Mouse (Mus musculus) left cerebral cortex, postnatal 25 days (tissue): ENCODE results near the gene Hectd4. TPM values are rescaled to one million over a fixed set of nuclear protein-coding genes. Genes with fewer than 3 reads are reported as not detected.

Experiments
- DNase-seq, 2 experiments: peaks; one replicate each; pipeline ENCODE4 v3.0.0; 2022; ENCODE audit warnings: low spot score in 2 of 2, mixed read lengths in 1 of 2
- intact Hi-C: fragments of 180-260 bp; cut with DNase I; formaldehyde crosslinking; loops from one replicate; pipeline ENCODE4 v1.15.1; 2025
- total RNA-seq, 2 experiments: library from RNA; stranded (reverse); gene quantifications; 2 replicates each; pipeline ENCODE4 v1.2.3; 2021

The Hectd4 gene
- total RNA-seq, 2 experiments from 2014 or later = 183 to 193 TPM

DNA sequence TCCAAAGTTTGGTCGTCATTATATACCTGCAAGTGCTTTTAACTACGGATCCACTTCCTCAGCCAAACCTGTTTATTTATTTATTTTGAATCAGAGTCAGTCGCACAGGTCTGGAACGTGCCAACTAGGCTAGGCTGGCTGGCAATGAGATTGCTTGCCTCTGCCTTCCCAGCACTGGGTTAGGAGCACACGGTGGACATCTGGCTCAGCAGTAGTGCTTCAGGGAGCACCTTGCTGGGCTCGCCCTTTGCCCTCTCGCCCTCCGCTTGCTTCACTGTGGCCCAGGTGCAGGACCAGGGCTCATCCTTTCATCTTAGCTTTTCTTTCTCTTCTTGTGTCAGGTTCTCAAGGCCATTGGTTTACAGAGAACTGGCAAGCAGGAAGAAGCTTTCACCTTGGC lies 187.8 kb downstream of the Hectd4 start:
- DNase-seq = no peak
- intact Hi-C loops = no loop called here

DNA sequence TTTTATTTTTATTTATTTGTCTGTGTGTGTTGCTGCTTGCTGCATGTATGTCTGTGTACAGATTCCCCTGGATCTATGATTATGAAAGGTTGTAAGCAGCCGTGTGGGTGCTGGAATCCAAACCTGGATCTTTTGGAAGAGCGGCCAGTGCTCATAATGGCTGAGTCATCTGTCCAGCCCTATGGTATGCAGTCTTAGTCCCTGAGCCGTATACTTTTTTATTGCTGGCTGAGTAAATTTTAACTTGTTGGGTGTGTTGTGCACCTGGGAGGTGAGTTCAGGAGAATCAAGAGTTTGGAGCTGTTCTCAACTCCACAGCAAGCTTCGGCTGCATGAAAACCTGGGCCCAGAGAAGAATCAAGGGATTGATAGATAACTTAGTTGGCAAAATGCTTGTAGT lies 191.0 kb downstream of the Hectd4 start:
- DNase-seq = no peak
- intact Hi-C loops = no loop called here

Other genes starting within 250 kb of the Hectd4 start
- gene Rph3a, start 210.1 kb upstream of the Hectd4 start, total RNA-seq = 100 to 1,000 TPM; 314 to 322 TPM
- gene Ptpn11, start 28.8 kb upstream of the Hectd4 start, total RNA-seq = 10 to 100 TPM; 91.0 to 91.6 TPM
- gene Rpl6, start 15.7 kb upstream of the Hectd4 start, total RNA-seq = 100 to 1,000 TPM; 415 TPM
- gene Trafd1, start 165.4 kb downstream of the Hectd4 start, total RNA-seq = 10 to 100 TPM; 82.1 to 83.6 TPM
- 10 to 100 TPM; 40.7 to 45.8 TPM for gene Naa25, start 177.7 kb downstream of the Hectd4 start, total RNA-seq
- gene Tmem116, start 231.7 kb downstream of the Hectd4 start, total RNA-seq = 1 to 10 TPM; 8.2 to 9.1 TPM
- gene Erp29, start 232.3 kb downstream of the Hectd4 start, total RNA-seq = 100 to 1,000 TPM; 145 to 151 TPM